Mouse (Mus musculus) CD4-positive, CD25-positive, alpha-beta regulatory T cell, adult 4 months (primary cell): Measurements from ENCODE around the gene Dhx9. TPM values are rescaled to one million over a fixed set of nuclear protein-coding genes. Genes with fewer than 3 reads are reported as not detected.
"Not testable (repeated sequence)": the region's sequence is repeated elsewhere in the genome, so short reads cannot be mapped to it uniquely, and the experiment has no call there.

ENCODE experiments used
- ATAC-seq: one replicate; pipeline ENCODE4 v1.8.0; 2017
- polyA plus RNA-seq, 2 experiments: library from polyadenylated mRNA; unstranded; fragments of 100-300 nt; shearing (Covaris generic); gene quantifications; one replicate each; pipeline ENCODE4 v1.2.1; 2017

Gene Dhx9
- polyA plus RNA-seq, 2 experiments from 2014 or later: 28.0 to 35.3 TPM

DNA sequence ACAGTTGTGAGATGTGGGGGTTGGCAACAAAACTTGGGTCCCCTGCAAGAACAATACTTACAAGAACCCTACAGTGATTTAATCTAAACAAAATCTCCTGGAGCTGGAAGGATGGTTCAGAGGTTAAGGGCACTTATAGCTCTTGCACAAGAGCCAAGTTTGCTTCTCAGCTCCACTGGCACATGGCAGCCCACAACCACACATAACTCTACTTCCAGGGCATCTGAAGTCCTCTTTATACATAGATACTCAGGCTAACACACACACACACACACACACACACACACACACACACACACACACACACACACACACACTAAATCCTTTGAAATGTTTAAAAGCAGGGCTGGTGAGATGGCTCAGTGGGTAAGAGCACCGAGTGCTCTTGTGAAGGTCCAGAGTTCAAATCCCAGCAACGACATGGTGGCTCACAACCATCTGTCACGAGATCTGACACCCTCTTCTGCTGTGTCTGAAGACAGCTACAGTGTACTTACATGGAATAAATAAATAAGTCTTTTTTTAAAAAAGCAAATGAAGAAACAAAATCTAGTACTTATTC is 71.1 kb downstream of the Dhx9 start:
- not testable (repeated sequence) for ATAC-seq

DNA sequence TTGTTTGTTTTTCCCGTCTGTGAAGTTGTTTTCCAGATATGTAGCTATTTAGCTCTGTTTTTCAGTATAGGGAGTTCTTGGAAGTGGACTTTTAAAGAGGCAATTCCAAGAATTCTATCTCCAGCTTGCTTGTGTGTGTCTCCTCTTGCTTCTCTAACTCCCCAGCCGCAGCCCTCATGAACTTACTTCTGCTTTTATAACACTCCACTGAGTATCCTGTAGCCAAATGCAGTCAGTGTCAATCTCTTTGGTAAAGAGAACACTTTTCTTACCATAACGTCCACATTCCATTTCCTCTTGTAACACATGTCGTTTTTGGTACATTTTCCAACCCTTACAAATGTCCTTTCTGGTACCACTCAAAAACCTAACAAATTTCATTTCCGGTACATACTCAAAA is 71.7 kb downstream of the Dhx9 start:
- ATAC-seq: not testable (repeated sequence)

DNA sequence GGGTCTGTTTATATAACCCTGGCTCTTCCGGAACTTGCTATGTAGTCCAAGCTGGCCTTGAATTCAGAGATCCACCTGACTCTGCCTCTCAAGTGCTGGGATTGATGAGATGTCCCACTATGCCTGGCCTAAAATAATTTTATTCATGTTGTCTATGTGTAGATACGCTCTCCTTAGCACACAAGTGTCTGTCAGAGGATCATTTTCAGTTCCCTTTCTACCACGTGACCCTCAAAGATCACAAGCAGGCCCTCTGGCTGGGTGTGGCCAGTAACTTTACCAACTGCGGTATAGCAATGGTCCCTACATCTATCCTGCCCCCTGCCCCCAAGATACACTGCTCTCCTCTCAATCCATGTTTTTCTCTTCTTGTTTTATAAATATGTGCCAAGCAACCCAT is 72.5 kb downstream of the Dhx9 start:
- peak; percentile 56 for ATAC-seq

DNA sequence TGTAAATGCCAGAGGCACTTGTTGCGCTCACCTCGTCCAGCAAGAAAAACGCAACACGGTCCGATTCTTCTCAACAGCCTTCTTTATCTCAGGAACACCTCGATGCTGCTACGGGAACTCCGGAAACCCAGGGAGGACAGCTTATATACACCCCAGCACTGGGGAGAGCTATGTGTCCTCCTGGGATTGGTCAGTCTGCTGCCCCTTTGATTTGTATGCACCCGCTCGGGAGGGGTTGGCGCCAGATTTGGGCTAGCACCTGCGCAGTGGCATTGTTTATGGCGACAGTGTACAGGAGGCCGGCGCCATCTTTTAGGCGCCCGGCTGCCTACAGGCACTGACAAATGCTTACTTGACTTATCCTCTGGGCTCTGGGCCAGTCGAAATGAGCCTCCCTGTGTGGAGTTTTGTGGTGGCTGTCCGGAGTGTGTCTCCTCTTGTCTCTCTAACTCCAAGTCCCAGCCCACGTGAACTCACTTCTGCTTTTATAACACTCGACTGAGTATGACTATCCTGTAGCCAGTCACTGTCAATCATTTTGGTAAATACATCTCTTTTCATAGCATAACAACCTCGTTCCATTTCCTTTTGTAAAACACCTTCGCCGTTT is 73.2 kb downstream of the Dhx9 start:
- peak; percentile 66 for ATAC-seq

DNA sequence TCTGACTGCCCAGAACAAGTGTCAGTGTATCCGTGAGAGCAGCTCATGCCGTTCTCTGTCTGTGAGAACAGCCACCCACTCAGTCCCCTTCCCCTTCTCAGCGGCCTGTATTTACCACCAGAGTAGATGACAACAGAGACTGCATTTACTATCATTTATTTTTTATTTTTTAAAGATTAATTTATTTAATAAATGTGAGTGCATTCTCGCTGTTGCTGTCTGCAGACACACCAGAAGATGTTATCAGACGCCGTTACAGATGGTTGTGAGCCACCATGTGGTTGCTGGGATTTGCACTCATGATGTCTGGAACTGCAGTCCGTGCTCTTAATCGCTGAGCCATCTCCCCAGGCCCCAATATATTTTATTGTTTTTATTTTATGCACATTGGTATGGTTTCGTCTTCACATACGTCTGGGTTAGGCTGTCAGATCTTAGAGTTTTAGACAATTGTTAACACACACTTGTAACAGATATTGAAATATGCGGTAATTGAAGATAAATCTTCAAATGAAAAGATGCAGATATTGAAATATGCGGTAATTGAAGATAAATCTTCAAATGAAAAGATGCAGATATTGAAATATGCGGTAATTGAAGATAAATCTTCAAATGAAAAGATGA is 74.0 kb downstream of the Dhx9 start:
- peak; percentile 40 for ATAC-seq

DNA sequence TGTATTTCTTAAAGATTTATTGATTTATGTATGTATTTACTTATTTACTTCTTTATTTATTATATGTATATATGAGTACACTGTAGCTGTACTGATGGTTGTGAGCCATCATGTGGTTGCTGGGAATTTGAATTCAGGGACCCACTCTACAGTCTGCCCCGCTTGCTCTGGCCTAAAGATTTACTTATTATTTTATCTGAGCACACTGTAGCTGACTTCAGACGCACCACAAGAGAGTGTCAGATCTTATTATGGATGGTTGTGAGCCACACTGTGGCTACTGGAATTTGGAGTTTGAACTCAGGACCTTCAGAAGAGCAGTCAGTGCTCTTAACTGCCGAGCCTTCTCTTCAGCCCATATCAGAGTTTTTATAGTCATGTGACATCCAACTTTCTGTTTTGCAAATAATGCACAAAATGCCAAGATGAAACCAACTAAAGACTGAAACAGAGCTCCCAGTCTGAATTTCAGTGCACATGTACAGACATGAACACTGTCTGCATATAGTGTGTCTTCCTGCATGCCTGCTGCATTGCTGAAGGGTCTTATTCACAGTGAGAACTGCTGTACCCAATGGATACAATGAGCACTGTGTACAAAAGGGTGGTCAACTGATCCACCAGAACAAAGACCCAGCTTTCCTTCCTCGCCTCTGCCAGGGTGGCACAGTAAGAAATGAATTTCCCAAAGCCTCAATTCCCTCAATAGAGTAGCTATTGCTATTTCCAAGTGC is 74.6 kb downstream of the Dhx9 start:
- not testable (repeated sequence) for ATAC-seq

DNA sequence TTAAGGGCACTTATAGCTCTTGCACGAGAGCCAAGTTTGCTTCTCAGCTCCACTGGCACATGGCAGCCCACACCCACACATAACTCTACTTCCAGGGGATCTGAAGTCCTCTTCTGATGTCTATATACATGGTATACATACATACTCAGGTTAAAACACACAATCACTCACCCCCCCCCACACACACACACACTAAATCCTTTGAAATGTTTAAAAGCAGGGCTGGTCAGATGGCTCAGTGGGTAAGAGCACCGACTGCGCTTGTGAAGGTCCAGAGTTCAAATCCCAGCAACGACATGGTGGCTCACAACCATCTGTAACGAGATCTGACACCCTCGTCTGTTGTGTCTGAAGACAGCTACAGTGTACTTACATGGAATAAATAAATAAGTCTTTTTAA is 75.7 kb downstream of the Dhx9 start:
- no peak for ATAC-seq

DNA sequence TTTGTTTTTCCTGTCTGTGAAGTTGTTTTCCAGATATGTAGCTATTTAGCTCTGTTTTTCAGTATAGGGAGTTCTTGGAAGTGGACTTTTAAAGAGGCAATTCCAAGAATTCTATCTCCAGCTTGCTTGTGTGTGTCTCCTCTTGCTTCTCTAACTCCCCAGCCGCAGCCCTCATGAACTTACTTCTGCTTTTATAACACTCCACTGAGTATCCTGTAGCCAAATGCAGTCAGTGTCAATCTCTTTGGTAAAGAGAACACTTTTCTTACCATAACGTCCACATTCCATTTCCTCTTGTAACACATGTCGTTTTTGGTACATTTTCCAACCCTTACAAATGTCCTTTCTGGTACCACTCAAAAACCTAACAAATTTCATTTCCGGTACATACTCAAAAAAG is 76.5 kb downstream of the Dhx9 start:
- ATAC-seq: not testable (repeated sequence)

DNA sequence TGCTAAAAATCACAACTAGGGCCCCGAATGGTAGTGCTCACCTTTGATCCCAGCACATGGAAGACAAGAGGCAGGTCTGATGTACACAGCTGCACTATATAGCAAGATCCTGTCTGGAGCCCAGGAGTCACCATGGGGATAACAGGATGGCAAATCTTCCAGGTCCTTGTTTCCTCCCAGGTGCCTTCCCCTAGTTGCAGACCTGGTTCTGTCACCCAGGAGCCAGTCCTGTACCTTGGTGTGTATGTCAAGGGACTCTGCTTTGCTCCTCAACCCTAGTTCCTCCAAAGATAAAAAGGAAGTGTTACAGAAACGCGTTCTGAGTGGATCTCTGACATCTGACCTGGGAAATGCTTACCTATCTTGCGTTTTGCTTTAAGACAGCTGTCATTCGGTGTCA is 79.2 kb downstream of the Dhx9 start:
- ATAC-seq: not testable (repeated sequence)

DNA sequence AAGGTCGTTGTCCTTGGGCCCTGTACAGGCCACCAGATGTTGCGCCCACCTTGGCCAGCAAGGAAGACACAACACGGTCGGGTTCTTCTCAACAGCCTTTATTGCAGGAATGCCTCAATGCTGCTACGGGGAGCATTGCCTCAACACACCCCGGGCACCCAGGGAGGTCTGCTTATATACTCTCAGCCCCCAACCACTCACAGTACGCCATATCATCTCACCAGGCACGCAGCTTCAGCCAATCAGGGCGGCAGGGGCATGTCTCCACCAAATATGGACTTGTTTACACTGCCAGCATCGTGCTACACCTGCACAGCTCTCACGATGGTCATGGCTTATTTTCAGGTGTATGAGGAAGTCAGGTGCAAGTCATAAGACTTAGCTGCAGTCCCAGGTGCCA is 79.8 kb downstream of the Dhx9 start:
- not testable (repeated sequence) for ATAC-seq

Other genes starting within 250 kb of the Dhx9 start
- 10 to 100 TPM; 11.6 to 12.5 TPM for gene Lamc1, start 154.9 kb downstream of the Dhx9 start, polyA plus RNA-seq
- under 1 TPM; 0.26 to 0.47 TPM for gene Shcbp1l, start 62.5 kb downstream of the Dhx9 start, polyA plus RNA-seq
- gene Npl, start 62.4 kb upstream of the Dhx9 start, polyA plus RNA-seq: not detected
- under 1 TPM in 1 of 2 experiments, not detected in 1; 0.22 TPM for gene Rgs8, start 165.4 kb upstream of the Dhx9 start, polyA plus RNA-seq